Mouse (Mus musculus): ENCODE results near the gene Eif5. TPM values are rescaled to one million over a fixed set of nuclear protein-coding genes. Genes with fewer than 3 reads are reported as not detected.
A peak's percentile ranks its signal among the peaks of the same experiment; 100 is the strongest.
"Not testable (repeated sequence)": the region's sequence is repeated elsewhere in the genome, so short reads cannot be mapped to it uniquely, and the experiment has no call there.

Eif5 gene
- polyA plus RNA-seq, 1 experiment from 2014 or later = 597 TPM

DNA sequence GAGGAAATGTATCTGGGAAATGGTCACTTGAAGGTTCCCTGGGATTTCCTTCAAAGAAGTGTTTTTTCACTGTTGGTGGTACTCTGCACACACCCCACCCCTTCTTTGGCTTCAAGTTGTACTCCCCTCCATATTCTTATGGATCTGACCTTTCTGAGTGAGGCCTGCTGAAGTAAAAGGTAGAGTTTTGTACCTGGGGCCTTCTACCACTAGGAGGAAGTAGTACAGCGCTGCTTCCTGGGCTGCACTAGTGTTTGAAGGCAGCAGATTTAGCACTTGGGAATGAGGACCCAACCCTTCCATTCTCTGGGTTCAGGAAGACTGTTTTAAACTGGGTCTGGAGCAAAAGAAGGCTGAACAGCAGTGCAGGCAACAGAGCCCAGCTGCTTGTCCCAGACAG is 12.9 kb downstream of the Eif5 start:
- Histone ChIP-seq H3K36me3 (peaks cover 25% of the 10 kb centered on the region), H3K27me3 (no peaks in the 10 kb centered on the region), H3K4me3 (no peak overlapping the region), H3K4me1 (no peaks in the 10 kb centered on the region), H3K9me3 (no peaks in the 10 kb centered on the region), H3K4me2 (replicated peaks) (no peak overlapping the region), H3K27ac (no peak overlapping the region), H3K9ac (no peak overlapping the region)
- ATAC-seq (ENCODE audit: low FRiP score, low read depth) = no peak
- WGBS = 59% methylated on average over 1 of the region's 1 CpGs

GRCm38 (mm10) chr12:111552342-111552741 is 14.5 kb downstream of the Eif5 start:
- H3K27me3 ChIP-seq = no peaks in the 10 kb centered on the region

DNA sequence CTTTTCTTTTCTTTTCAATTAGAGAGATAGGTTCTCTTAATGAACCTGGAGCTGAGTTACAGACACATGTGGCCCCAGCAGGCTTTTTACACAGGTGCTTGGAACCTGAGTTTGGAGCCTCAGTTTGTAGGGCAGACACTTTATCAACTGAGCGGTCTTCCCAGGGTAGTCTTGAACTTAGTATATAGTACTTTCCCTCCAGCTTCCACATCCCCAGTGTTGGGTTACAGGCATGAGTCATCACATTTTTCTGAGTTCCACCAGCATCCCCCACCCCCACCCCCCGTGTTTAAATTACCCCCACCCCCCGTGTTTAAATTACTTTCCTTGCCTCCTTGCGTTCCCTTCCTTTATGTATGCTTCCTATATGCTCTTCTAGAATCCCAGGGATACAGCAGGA is 17.5 kb downstream of the Eif5 start:
- no peak overlapping the region for H3K4me3 ChIP-seq
- H3K9ac ChIP-seq = no peak overlapping the region
- ATAC-seq (ENCODE audit: low FRiP score, low read depth) = no peak
- no peaks in the 10 kb centered on the region for H3K4me1 ChIP-seq
- H3K4me2 ChIP-seq (replicated peaks) = no peak overlapping the region
- WGBS = 57% methylated on average over 4 of the region's 4 CpGs
- no peaks in the 10 kb centered on the region for H3K9me3 ChIP-seq
- H3K27me3 ChIP-seq = no peaks in the 10 kb centered on the region
- H3K36me3 ChIP-seq = no peaks in the 10 kb centered on the region
- no peak overlapping the region for H3K27ac ChIP-seq

More at GRCm38 (mm10) chr12:111552342-111552741, 14.5 kb downstream of the Eif5 start:
- no peak overlapping the region for H3K27ac ChIP-seq
- no peak overlapping the region for H3K4me2 ChIP-seq (replicated peaks)
- no peak overlapping the region for H3K9ac ChIP-seq
- ATAC-seq (ENCODE audit: low FRiP score, low read depth) = no peak
- 68% methylated on average over 8 of the region's 8 CpGs for WGBS
- H3K36me3 ChIP-seq = peaks cover 14% of the 10 kb centered on the region
- H3K4me3 ChIP-seq = no peak overlapping the region
- H3K9me3 ChIP-seq = no peaks in the 10 kb centered on the region
- H3K4me1 ChIP-seq = no peaks in the 10 kb centered on the region

GRCm38 (mm10) chr12:111555893-111556292 is 18.1 kb downstream of the Eif5 start:
- not testable (repeated sequence) for H3K27me3 ChIP-seq; ATAC-seq (ENCODE audit: low FRiP score, low read depth); H3K4me2 ChIP-seq (replicated peaks); H3K9me3 ChIP-seq; H3K4me1 ChIP-seq; H3K27ac ChIP-seq; H3K36me3 ChIP-seq; H3K4me3 ChIP-seq; H3K9ac ChIP-seq
- 78% methylated on average over 5 of the region's 5 CpGs for WGBS

- H3K27me3 ChIP-seq = no peaks in the 10 kb centered on the region
- H3K27ac ChIP-seq = no peak overlapping the region
- peaks cover 6% of the 10 kb centered on the region for H3K4me1 ChIP-seq
- H3K9me3 ChIP-seq = no peaks in the 10 kb centered on the region
- no peak for ATAC-seq (ENCODE audit: low FRiP score, low read depth)
- no peak overlapping the region for H3K4me3 ChIP-seq
- no peaks in the 10 kb centered on the region for H3K36me3 ChIP-seq
- no peak overlapping the region for H3K4me2 ChIP-seq (replicated peaks)
- no peak overlapping the region for H3K9ac ChIP-seq
- WGBS = 68% methylated on average over 6 of the region's 6 CpGs
These were observed 19.7 kb downstream of the Eif5 start for GRCm38 (mm10) chr12:111557538-111557937.

DNA sequence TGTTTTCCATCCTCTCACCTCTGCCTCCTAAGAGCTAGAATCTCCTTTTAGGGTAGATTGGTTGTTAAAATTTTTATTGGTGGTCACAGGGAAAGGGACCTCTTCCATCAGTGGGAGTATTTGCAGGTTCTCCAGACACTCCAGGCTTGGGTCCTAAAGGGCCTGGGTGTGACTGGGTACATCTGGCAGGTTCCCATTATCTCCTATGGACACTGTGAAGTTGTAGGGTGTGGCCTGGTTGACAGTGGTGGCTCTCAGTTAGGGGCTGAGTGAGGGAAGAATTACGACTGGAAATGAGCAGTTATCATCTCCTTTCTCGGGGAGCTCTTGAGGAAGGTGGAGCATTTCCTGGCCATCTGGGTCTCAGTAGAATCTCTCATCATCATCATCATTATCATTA is 20.8 kb downstream of the Eif5 start:
- no peaks in the 10 kb centered on the region for H3K27me3 ChIP-seq
- H3K4me3 ChIP-seq = no peak overlapping the region
- ATAC-seq (ENCODE audit: low FRiP score, low read depth) = no peak
- no peaks in the 10 kb centered on the region for H3K36me3 ChIP-seq
- H3K27ac ChIP-seq = no peak overlapping the region
- H3K4me1 ChIP-seq = peaks cover 13% of the 10 kb centered on the region
- no peak overlapping the region for H3K4me2 ChIP-seq (replicated peaks)
- WGBS = 37% methylated on average over 2 of the region's 2 CpGs
- no peak overlapping the region for H3K9ac ChIP-seq
- H3K9me3 ChIP-seq = no peaks in the 10 kb centered on the region

DNA sequence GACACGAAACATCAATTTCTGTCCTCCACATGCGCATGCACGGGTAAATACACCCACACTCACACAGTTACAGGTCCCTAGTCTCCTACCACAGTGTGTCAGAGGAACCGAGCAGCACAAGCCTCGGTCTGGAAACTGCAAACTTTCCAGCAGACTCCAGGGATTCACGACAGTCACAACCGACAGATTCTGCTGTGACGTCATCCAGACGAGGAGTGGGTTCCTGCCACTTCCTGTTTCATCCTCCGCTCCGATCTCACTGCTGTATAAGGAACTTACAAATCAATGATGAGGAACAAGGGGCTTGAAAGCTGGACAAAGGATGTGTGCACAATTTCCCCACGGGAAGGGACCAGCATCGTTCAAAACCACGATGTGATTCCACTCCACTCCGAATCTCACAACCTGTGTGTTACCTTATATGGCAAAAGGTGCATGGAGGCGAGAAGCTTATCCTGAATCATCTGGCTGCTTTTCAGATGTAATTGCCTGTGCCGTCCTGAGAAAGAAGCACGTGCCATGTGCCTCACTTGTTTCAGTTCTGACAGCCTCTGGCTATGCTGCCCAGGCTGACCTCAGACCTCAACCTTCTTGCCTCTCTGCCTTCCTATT is 21.9 kb downstream of the Eif5 start:
- Histone ChIP-seq H3K4me3 (no peak overlapping the region), H3K9ac (no peak overlapping the region), H3K9me3 (no peaks in the 10 kb centered on the region), H3K36me3 (no peaks in the 10 kb centered on the region), H3K4me1 (peaks cover 13% of the 10 kb centered on the region), H3K4me2 (replicated peaks) (peak overlapping the region; percentile 23; the same call in 1 of the 2 replicates), H3K27ac (no peak overlapping the region), H3K27me3 (no peaks in the 10 kb centered on the region)
- 52% methylated on average over 18 of the region's 18 CpGs for WGBS
- ATAC-seq (ENCODE audit: low FRiP score, low read depth) = no peak

GRCm38 (mm10) chr12:111560286-111560685 is 22.5 kb downstream of the Eif5 start:
- 68% methylated on average over 5 of the region's 5 CpGs for WGBS
- no peaks in the 10 kb centered on the region for H3K9me3 ChIP-seq
- no peak overlapping the region for H3K4me2 ChIP-seq (replicated peaks)
- H3K36me3 ChIP-seq = no peaks in the 10 kb centered on the region
- no peak overlapping the region for H3K4me3 ChIP-seq
- H3K27me3 ChIP-seq = no peaks in the 10 kb centered on the region
- H3K27ac ChIP-seq = no peak overlapping the region
- H3K9ac ChIP-seq = no peak overlapping the region
- no peak for ATAC-seq (ENCODE audit: low FRiP score, low read depth)
- H3K4me1 ChIP-seq = peaks cover 13% of the 10 kb centered on the region

DNA sequence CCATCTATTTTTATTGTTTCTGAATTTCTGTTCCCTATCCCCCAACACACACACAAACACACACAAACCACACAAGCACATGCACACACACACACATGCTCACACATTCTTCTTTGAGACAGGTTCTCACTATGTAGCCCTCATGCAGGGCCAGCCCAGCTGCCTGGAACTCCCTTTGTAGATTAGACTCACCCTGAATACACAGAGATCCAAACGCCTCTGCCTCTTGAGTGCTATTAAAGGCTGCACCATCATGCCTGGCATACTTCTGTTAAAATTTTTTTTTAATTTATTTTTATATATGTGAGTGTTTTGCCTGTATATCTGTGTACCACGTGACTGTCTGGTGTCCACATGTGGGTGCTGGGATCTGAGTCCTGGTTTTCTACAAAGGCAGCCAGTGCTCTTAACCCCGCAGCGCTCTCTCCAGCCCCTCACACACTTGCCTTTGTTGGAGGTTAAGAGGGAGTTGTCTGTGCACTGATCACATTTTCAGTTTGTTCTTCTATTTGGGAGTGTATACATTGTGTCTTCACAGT is 24.5 kb downstream of the Eif5 start:
- WGBS = 47% methylated on average over 4 of the region's 4 CpGs
- Histone ChIP-seq H3K4me2 (replicated peaks) (0 out of 2 replicates have a peak overlapping the region, but pooled peaks have one; percentile 24), H3K9me3 (no peaks in the 10 kb centered on the region), H3K4me3 (no peak overlapping the region), H3K27me3 (no peaks in the 10 kb centered on the region), H3K36me3 (no peaks in the 10 kb centered on the region), H3K4me1 (peaks cover 13% of the 10 kb centered on the region), H3K9ac (no peak overlapping the region), H3K27ac (no peak overlapping the region)
- ATAC-seq (ENCODE audit: low FRiP score, low read depth) = peak; percentile 19; the same call in 1 of the 2 replicates

- no peaks in the 10 kb centered on the region for H3K9me3 ChIP-seq
- H3K27me3 ChIP-seq = no peaks in the 10 kb centered on the region
- no peak overlapping the region for H3K4me2 ChIP-seq (replicated peaks)
- 30% methylated on average over 5 of the region's 5 CpGs for WGBS
- H3K9ac ChIP-seq = no peak overlapping the region
- H3K27ac ChIP-seq = 0 out of 2 replicates have a peak overlapping the region, but pooled peaks have one; percentile 6
- H3K4me3 ChIP-seq = no peak overlapping the region
- peaks cover 13% of the 10 kb centered on the region for H3K4me1 ChIP-seq
- ATAC-seq (ENCODE audit: low FRiP score, low read depth) = no peak
- no peaks in the 10 kb centered on the region for H3K36me3 ChIP-seq
These were observed 25.3 kb downstream of the Eif5 start for GRCm38 (mm10) chr12:111563076-111563629.

DNA sequence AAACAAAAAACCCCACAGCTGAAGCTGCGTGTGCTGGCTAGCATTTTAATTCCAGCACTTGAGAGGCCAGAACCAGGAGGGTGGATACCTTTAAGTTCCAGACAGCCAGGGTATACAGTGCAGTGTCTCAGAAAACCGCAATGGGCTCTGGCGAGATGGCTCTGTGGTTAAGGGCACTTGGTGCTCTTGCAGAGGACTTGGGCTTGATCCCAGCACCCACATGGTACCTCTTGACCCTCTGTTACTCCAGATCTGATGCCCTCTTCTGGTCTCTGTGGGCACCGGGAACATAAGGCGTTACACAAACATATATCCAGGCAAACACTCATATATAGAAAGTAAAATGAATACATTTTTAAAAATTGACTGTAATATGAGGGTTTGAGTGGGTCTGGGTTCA is 27.5 kb downstream of the Eif5 start:
- Histone ChIP-seq H3K9ac (no peak overlapping the region), H3K9me3 (no peaks in the 10 kb centered on the region), H3K4me3 (no peak overlapping the region), H3K36me3 (no peaks in the 10 kb centered on the region), H3K27me3 (no peaks in the 10 kb centered on the region), H3K4me1 (peaks cover 13% of the 10 kb centered on the region), H3K27ac (no peak overlapping the region), H3K4me2 (replicated peaks) (no peak overlapping the region)
- no peak for ATAC-seq (ENCODE audit: low FRiP score, low read depth)
- 74% methylated on average over 5 of the region's 5 CpGs for WGBS

DNA sequence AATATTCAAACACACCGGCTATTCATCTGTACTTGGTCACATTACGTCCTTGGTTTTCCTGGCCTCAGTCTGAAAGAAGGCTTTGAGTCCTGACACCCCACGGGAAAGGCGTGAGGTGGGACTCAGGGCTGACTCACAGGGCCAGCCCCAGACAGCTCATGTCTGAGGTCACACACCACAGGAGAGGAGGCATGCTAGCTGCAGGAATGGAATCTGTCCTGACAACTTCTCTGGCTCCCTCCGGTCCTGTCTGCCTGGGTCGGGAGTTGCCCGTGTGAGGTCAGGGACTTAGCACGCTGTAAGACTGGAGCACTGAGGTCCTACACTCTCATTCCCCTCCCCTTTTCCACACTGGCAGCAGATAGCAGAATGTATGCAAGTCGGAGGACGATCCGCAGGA is 31.0 kb downstream of the Eif5 start:
- Histone ChIP-seq H3K4me3 (no peak overlapping the region), H3K9ac (no peak overlapping the region), H3K9me3 (no peaks in the 10 kb centered on the region), H3K27ac (no peak overlapping the region), H3K4me1 (peaks cover 11% of the 10 kb centered on the region), H3K4me2 (replicated peaks) (no peak overlapping the region), H3K36me3 (no peaks in the 10 kb centered on the region), H3K27me3 (no peaks in the 10 kb centered on the region)
- ATAC-seq (ENCODE audit: low FRiP score, low read depth) = no peak
- WGBS = 68% methylated on average over 11 of the region's 11 CpGs

DNA sequence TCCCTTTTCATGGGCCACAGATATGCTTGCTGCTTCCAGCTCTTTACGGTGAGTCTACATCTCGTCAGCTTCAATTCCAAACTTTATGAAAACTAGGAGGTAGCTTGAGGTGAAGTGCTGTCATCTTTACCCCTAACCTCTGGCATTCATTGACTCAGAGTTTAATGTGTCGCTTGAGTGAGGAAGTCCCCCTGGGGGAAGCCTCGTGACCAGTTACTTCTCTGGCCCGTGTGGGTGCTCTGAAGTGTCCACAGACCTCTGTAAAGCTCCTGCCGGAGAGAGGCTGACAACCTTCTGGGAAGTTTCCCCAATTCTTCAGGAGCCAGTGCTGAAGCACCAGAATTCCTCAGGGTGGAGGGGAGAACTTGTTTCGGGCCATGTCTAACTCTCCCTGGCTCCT is 34.6 kb downstream of the Eif5 start:
- Histone ChIP-seq H3K4me3 (no peak overlapping the region), H3K9ac (no peak overlapping the region; the same call in 1 of the 2 replicates), H3K36me3 (no peaks in the 10 kb centered on the region), H3K9me3 (no peaks in the 10 kb centered on the region), H3K27ac (no peak overlapping the region), H3K27me3 (no peaks in the 10 kb centered on the region), H3K4me1 (peaks cover 26% of the 10 kb centered on the region), H3K4me2 (replicated peaks) (no peak overlapping the region)
- 71% methylated on average over 7 of the region's 7 CpGs for WGBS
- ATAC-seq (ENCODE audit: low FRiP score, low read depth) = no peak
